8 mouse cellular contexts compared by ENCODE assay signal in the genomic region with DNA sequence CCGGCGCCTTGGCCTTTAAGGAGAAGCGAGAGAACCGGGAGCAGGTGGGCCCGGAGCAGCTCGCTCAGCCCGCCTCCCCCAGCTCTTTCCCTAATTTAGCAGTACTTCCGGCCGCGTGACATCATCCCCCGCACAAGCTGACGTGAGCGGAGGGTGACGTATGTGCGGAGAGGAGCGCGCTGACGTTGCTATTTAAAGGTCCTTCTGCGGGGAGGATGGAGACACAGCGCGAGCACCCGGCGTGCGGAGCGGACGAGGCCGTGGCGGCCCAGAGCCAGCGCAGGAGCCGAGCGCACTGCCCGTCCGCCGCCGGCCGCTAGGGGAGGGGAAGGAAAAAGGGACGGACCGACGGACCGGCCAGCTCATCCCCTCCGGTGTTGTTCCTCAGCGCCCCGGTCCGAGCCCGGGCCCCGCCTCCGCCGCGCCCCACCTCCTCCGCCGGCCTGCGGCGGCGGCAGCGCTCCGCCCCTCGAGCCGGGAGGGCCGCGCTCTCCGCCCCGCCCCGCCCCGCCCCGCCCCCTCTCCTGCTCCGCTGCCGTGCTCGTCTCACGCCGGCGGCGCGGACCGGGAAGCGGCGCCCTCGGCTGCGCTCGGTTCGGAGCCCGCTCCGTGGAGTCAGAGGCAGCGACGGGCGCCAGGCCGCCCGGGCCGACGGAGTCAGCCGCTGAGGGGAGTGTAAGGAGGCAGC. TPM values are rescaled to one million over a fixed set of nuclear protein-coding genes. Genes with fewer than 3 reads are reported as not detected.
DNase-seq lines count a peak whose midpoint lies in the region; ATAC-seq lines count a peak whose summit lies in the region.

No protein-coding gene starts in this region.

- H3K27me3 ChIP-seq in lung, embryonic 16.5 days (ENCODE audit: control insufficient read depth, insufficient read depth, low read depth, low read length) = no peaks in the 10 kb centered on the region

- peak; percentile 94 to 95 for ATAC-seq in hematopoietic stem cell, adult 5-6 weeks (replicated peaks in 1 of 2; ENCODE audit: insufficient read depth in 1 of 2, low FRiP score in 2 of 2, low TSS enrichment in 1 of 2, low read depth in 1 of 2, poor library complexity in 2 of 2, severe bottlenecking in 2 of 2)
- peak; percentile 96 for ATAC-seq in lung, embryonic 16.5 days (ENCODE audit: low read depth)

- peak overlapping the region; percentile 90 for H3K4me2 ChIP-seq in lung, embryonic 16.5 days (ENCODE audit: low read depth, low read length)

- H3K36me3 ChIP-seq in lung, embryonic 16.5 days (ENCODE audit: control insufficient read depth, insufficient read depth, low read length) = no peaks in the 10 kb centered on the region

- peak overlapping the region; percentile 86 for H3K9ac ChIP-seq in lung, embryonic 16.5 days (ENCODE audit: low read length)

- peak; percentile 90 for DNase-seq in MEL-GATA-1-ER (ENCODE audit: extremely low read depth, low read depth)
- DNase-seq in cerebellum, adult 8-10 months = peak; percentile 98
- peak; percentile 96 for DNase-seq in forelimb bud, embryonic 11.5 days (ENCODE audit: low read depth, low spot score)
- DNase-seq in layer of hippocampus, adult 9-10 months (ENCODE audit: low spot score) = peak; percentile 95
- DNase-seq in ovary, postnatal 10 days (ENCODE audit: low spot score) = peak; percentile 92
- DNase-seq in thymus, postnatal 10 days (ENCODE audit: low spot score in 2 of 2) = peak; percentile 93 to 95

- peak overlapping the region; percentile 80 for H3K27ac ChIP-seq in lung, embryonic 16.5 days (ENCODE audit: low read length)

- H3K4me1 ChIP-seq in lung, embryonic 16.5 days (replicated peaks; ENCODE audit: control insufficient read depth, insufficient read depth, low read length) = peaks cover 2% of the 10 kb centered on the region

- peak overlapping the region; percentile 85 for H3K4me3 ChIP-seq in lung, embryonic 16.5 days (ENCODE audit: low read length)

- under 1% methylated on average over 56 of the region's 90 CpGs for WGBS in lung, embryonic 16.5 days

- no peaks in the 10 kb centered on the region for H3K9me3 ChIP-seq in lung, embryonic 16.5 days (ENCODE audit: control insufficient read depth, low read length)

RNA-seq across cellular contexts. Expression of gene Homer1, which starts 4.3 kb away (rescaled TPM):
- 9.6 and 13.9 TPM in 2 replicates for total RNA-seq in hematopoietic stem cell, adult 5-6 weeks (2017)
- polyA plus RNA-seq in lung, embryonic 16.5 days (2015; fragmentation: Nextera tagmentation; extraction: Ambion mirVana) = 2.9 TPM in 2 replicates

Comparison
In these comparisons a context has a peak if more than half of its experiments do, and no peak if none do; other contexts are left out.
1. Peak in every context shown above with its lines: DNase-seq, ATAC-seq, H3K4me3 ChIP-seq and H3K27ac ChIP-seq.